Mouse (Mus musculus) G1E-ER4 (cell line): Measurements from ENCODE around the gene Tcf25. TPM values are rescaled to one million over a fixed set of nuclear protein-coding genes. Genes with fewer than 3 reads are reported as not detected.

Experiments used
- GATA1 ChIP-seq: IDR thresholded peaks from one replicate; pipeline ENCODE4 v1.8.0; 2012; ENCODE audit warnings: low read length, inconsistent platforms
- polyA plus RNA-seq: library from polyadenylated mRNA; stranded (reverse); fragments of >175 nt; gene quantifications from 2 replicates; pipeline ENCODE4 v1.2.3, GENCODE M21; 2012

Gene Tcf25
- polyA plus RNA-seq, 1 experiment: 104 TPM

DNA sequence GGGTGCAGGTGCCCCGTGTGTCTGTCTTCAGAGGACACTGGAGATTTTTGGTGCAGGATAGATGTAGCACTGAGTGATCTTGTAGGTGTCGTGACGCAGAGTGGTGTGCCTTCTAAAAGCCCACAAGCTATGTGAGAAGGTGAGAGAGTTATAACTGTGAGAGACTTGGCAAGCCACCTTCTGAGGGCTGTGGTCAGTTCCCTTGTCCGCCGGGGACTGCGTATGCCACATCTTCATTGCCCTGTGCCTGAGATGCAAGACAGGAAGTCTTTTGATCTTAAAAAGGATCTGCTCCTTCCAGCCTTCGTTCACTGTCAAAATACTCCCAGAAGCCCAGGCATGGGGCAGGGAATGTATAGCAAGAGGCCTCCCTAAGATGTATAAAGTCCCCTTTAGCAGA is 30.6 kb upstream of the Tcf25 start:
- no peak for TF ChIP-seq GATA1

DNA sequence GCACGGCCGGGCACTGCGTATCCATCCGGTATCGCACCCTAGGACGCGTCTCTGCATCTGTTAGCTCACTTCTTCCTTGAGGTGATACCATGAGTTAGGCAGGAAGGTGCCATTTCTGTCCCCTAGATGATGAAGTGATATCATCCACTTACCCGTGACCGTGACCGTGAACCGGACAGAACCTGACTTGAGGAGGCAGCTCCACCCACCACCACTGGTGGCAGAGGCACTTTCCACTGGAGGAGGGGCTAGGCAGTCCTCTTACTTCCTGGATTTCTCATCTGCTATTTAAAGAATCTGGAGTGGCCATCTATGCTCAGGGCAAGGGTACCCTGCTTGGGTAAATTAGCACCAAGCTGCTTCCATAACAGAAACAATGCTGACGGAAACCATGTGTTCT is 30.1 kb upstream of the Tcf25 start:
- no peak for TF ChIP-seq GATA1

DNA sequence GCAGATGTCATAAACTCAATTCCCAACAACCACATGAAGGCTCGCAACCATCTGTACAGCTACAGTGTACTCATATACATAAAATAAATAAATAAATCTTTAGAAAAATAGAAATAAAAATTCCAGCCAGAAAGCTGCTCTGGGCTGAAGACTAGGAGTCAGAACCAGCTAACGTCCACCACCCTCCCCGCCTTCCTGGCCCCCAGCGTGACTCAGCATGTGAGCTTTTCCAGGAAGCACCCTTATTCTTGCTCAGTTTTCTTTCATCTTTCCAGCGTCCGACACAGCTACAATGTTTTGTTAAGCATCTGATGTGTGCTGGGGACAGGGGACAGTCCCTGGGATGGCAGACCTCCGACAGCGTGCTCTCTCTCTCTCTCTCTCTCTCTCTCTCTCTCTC is 28.4 kb upstream of the Tcf25 start:
- TF ChIP-seq GATA1: no peak

DNA sequence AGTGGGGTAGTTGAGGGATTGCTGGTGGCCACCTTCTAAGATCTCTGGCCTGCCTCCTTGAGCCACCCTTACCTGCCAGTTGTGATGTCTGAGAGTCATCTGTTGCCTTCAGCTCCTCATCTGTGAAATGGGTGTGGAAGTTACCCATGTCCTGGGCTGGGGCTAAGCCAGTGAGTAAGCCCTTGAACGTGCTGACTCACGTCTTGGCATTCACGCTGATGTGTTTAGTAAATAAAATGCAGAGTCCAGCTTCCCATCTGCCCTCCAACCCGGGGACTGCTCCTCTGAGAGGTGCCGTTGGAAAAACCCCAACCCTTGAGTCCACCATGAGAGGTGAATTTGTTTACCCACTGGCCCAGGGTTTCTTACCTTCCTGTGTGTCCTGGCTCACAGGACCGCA is 27.7 kb upstream of the Tcf25 start:
- no peak for TF ChIP-seq GATA1

DNA sequence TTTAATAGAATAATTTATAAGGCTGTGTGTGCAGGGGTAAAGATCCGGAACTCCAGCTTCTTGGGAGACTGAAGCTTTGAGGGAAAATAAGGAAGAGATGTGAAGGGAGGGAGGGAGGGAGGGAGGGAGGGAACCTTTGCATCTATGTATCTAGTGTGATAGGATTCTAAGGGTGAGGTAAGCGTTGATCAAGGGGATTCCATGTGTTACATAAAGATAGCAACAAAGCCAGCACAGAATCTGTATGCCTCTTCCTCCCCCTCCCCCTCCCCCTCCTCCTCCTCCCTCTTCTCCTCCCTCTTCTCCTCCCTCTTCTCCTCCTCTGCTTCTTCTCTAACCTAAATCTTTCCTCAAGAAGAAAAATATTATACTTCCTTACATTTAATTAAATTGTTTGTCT is 26.3 kb upstream of the Tcf25 start:
- no peak for TF ChIP-seq GATA1

DNA sequence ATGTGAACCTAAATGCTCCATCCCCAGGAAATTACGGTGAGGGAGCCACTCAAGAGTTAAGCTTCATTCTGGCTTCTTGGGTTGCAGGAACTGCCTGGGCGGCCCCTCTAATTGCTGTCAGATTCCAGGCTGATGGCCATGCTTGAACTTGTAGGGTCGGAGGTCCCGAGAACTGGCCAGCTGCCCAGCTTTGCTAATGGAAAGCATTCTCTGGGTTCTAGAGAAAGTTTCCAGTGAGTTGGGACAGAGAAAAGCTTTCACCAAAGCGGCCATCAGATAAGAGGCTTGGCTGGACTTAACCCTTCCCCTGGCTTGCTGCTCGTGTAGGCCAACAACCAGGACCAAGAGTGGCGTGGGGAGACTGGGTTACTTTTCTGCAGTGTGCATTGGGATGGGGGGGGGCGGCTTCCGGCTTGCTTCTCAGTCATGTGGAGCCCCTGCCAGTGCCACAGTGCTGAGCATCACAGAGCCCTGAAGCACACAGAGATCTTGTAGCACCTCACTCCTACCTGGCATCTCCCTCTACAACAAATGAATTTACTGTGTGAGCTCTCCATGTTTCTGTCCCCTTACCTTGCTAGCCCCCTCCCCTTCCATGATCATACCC is 25.2 kb upstream of the Tcf25 start:
- no peak for TF ChIP-seq GATA1

DNA sequence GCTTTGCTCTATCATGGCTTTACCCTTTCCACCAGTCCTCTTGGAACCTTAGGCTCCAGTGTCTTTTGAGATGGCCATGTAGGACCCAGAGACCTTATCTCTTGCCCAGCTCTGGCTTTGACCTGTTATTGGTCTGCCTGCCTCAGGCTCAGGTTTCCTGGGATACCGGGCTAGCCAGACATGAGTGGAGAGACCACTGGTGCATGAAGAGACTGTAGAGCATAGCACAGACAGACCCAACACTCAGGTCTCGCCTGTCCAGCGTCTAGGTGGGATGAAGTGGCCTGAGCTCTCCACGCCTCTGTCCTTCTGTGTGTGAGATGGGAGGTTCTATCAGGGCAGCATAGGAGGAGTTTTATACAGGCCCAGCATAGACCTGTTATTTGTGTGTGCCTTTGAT is 24.5 kb upstream of the Tcf25 start:
- TF ChIP-seq GATA1: no peak

DNA sequence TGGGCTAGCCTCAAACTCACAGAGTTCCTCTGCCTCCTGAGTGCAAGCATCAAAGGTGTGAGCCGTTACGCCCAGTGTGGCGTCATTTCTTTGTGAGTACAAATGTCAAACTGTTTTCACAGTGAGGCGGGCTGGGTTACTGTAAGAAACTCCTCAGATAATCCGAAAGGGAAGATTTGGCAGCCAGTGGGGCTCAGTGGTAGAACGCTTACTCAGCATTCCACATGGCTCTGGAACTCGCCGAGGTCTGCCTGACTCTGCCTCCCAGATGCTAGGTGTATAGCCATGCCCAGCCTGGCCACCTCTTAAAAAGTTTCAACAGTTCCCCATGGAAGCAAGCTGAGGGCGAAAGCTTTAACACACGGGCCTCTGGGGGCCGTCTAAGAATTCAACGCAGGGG is 21.4 kb upstream of the Tcf25 start:
- no peak for TF ChIP-seq GATA1

DNA sequence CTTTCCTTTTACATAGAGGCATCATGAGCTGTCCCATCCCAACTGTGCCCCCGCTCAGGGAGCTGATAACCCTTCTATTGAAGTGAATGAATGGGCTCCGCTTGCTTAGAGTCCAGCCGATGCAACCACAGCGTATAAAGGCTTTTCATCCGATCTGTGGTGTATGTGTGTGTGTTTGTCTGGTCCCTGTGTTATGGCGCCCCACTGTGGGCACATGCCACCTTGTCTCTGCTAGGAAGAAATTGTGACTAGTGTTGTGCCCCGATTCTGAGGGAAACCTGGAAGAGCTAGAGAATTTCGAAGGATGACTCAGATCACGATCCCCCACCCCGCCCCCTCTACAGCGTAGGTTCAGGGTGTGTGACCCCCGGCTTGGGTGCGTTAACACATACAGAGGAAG is 20.8 kb upstream of the Tcf25 start:
- TF ChIP-seq GATA1: no peak

DNA sequence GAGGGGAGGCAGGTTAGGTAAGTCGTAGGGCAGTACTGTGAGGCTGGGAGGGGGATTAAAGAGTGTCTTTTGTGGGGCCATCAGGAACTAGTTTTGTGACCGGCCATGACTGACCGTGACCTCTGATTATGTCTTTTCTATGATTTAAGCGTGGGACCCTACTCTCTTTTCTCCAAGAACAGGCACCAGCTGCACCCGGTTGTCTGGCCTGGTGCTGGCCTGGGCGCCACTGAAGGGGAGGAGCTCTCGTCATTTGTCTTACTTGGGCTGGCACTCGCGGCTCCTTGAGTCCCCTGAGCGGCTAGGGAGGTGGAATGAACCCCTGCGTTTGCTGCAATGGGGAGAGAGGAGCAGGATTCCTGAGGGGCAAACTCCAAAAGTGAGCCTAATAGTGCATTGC is 20.3 kb upstream of the Tcf25 start:
- TF ChIP-seq GATA1: no peak

DNA sequence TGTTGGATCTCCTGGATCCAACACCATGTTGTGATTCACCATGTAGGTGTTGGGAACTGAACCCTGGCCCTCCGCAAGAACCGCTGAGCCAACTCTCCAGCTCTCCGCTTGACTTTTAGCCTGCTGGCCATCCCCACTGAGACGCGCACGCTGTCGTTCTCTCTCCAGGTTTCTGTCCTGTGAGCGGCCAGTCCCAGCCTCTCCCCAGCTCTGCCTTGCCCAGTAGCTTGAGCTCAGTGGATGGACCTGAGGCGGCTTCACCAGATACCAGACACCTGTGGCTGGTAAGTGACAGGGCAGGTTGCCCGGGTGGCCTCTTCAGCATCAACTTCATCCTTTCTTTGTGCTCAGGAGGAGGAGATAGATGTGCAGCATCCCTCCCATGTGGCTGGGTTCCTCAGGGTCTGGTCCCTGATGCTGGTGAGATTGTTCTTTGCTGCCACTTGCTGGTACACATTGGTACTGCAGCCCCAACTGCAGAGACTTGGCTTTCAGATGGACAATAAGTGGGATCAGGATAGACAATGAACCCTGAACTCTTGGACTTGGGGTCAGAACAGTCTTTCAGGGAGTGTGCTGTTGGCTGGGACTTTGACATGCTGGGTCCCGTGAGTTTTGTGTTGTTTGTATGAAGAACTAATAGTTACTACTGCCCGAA is 12.3 kb upstream of the Tcf25 start:
- no peak for TF ChIP-seq GATA1

DNA sequence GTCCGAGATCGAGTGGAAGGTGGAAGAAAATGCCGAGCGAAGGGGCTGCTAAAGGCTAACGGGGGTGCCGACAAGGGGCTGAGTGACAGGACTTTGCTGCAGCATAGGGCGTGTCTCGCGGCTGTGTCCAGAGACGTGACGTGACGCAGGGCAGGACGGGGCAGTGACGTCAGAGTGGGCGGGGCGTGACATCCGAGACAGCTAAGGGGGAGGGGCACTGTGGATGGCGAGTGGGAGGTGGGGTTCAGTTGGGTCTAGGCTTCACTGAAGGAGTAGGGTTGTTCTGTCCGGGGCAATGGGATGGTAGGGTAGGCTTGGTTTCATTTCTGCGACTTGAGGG is 656 bp downstream of the Tcf25 start:
- no peak for TF ChIP-seq GATA1

DNA sequence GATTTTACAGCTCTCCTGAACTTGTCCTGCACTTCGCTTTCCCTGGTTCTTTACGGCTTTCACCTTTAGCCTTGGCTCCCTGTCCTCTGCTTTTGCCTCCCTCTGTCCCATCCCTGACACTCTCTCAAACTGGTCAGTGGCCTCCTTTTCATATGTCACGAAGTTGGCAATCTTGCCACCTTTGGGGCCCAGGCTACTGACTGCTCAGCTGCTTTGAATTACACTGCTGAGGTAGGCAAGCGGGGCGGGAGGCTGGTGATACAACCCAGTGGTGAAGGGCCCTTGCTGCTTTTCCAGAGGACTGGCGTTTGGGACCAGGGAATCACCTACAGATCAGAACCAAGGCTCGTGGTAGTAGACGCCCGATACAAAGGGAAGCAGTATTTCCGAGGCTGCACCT is 2.1 kb downstream of the Tcf25 start:
- no peak for TF ChIP-seq GATA1

DNA sequence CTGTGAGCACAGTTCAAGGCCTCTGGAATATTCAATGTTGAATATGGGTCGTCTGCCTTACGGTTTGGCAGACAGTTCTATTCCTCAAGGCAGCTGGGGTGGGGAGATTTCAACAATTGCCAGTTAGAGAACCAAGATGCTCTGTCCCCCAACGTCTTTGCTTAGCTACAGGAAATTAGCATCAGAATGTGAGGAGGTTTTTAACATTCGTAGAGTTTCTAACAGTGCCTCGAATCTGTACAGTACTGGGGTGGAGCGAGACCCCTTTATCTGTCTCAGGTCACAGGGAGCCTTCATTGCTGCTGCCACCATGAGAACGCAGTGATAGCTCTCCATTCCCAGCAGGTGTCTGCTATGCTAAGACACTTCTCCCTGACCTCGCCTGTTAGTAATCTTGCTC is 2.6 kb downstream of the Tcf25 start:
- TF ChIP-seq GATA1: no peak

DNA sequence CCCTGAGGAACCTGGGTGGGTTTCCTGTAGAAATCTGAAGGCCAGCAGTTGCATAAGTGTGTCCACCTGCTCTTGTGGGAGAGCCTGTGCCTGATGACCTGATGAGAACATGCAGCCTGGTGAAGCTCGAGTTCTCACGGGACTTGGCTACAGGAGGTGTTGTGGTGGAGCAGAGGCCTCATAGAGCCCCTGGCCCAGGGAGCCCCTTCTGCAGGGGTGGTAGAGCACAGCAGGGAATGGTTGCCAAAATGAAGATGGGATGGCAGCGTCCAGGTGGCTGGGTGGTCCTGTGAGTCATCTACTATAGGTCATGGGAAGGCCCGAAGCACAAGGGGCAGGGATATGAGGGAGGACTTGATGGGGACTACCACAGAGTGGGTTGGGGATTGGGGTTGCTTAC is 8.2 kb downstream of the Tcf25 start:
- TF ChIP-seq GATA1: no peak

DNA sequence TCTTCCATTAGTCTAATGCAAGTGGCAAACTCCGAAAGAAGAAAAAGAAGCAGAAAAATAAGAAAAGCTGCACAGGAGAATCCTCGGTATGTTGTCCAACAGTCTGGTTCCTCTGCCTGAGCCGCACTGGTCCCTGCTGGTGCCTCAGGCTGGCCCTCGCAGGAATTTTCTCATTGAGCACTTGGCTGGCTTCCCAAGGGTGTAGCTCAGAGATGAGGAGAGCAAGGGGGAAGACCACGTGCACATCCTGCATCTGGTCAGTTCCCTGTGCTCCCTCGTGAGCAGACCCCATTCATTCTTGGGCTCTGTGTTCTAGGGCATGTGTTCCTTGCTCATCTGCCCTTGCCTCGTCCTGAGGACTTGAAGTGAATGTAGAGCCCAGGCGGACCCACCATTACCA is 9.0 kb downstream of the Tcf25 start:
- TF ChIP-seq GATA1: no peak

DNA sequence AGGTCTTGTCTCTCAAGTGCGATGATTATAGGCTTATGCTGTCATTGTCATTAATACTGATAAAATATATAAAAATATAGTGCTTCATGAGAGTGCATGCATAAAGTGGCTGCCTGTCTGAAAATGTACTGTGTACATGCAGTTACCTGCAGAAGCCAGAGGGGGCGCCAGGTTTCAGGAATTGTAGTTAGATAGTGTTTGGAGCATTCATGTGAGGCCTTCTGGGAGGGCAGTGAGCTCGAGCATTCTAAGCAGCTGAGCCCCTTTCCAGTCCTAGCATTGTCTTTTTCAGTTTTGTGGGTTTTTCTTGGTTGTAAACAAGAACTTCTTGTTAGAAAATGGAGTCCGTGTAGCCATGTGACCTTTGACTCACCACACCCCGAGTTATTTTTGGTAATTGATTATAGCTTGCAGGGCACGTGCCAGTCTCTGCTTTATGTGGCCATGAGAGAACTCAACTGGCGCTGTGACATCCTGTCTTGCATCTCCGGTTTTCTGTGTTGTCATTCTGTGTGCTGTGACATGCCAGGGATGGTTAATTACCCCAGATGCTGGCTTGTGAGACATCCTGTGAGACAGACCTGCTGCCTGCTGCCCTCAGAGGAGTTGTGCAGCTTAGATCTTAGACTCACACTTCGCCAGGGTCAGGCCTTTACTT is 11.5 kb downstream of the Tcf25 start:
- TF ChIP-seq GATA1: no peak
